Mouse (Mus musculus) embryo, embryonic 10.5 days (tissue): Measurements from ENCODE around the gene Lce3d.

Source experiments
- DNase-seq: peaks from one replicate; pipeline ENCODE4 v3.0.0-alpha.2; 2015; ENCODE audit warnings: low spot score

Lce3d gene

GRCm38 (mm10) chr3:92957090-92957489 lies at the start of gene Lce3d:
TSS of gene Lce3d (plus strand) at chr3:92957390.
- no peak for DNase-seq

- peak; percentile 65 for DNase-seq
Observed at GRCm38 (mm10) chr3:92907571-92907970, 49.6 kb upstream of the Lce3d start.

- DNase-seq, result peak; percentile 63
Observed at GRCm38 (mm10) chr3:92920364-92920763, 36.8 kb upstream of the Lce3d start.

- DNase-seq, result no peak
Observed at GRCm38 (mm10) chr3:92926130-92926529, 31.1 kb upstream of the Lce3d start, which contains the start of gene Lce3a. TSS of gene Lce3a (minus strand) at chr3:92926230.

- no peak for DNase-seq
Observed at GRCm38 (mm10) chr3:92932679-92933078, 24.5 kb upstream of the Lce3d start, which contains the start of gene Lce3b. TSS of gene Lce3b (plus strand) at chr3:92932979.

- no peak for DNase-seq
Observed at GRCm38 (mm10) chr3:92944186-92944585, 13.0 kb upstream of the Lce3d start, which contains the start of gene Lce3c. TSS of gene Lce3c (plus strand) at chr3:92944486.

GRCm38 (mm10) chr3:92966761-92967160 lies 9.6 kb downstream of the Lce3d start, which contains the start of gene Lce3e:
TSS of gene Lce3e (plus strand) at chr3:92967061.
- DNase-seq, result no peak

GRCm38 (mm10) chr3:92978484-92978883 lies 21.3 kb downstream of the Lce3d start:
- no peak for DNase-seq

- DNase-seq, result no peak
Observed at GRCm38 (mm10) chr3:92991926-92992325, 34.7 kb downstream of the Lce3d start, which contains the start of gene Lce3f. TSS of gene Lce3f (plus strand) at chr3:92992226.

GRCm38 (mm10) chr3:92998691-92999090 lies 41.5 kb downstream of the Lce3d start:
- peak; percentile 86 for DNase-seq

- no peak for DNase-seq
Observed at GRCm38 (mm10) chr3:93000621-93001020, 43.4 kb downstream of the Lce3d start.

GRCm38 (mm10) chr3:93002843-93003242 lies 45.7 kb downstream of the Lce3d start:
- DNase-seq, result no peak
